Mouse (Mus musculus): ENCODE results near the gene Rbfox1. TPM values are rescaled to one million over a fixed set of nuclear protein-coding genes. Genes with fewer than 3 reads are reported as not detected.

The Rbfox1 gene
- polyA plus RNA-seq, 1 experiment from 2014 or later: 125 TPM

- H3K36me3 ChIP-seq (ENCODE audit: control insufficient read depth, insufficient read depth, low read length): no peaks in the 10 kb centered on the region
- 12% methylated on average over 9 of the region's 9 CpGs for WGBS
- H3K27me3 ChIP-seq (ENCODE audit: control insufficient read depth, insufficient read depth, low read length): no peaks in the 10 kb centered on the region
- no peak overlapping the region for H3K9ac ChIP-seq (replicated peaks; ENCODE audit: low read length)
- H3K27ac ChIP-seq (replicated peaks; ENCODE audit: low read depth, low read length): no peak overlapping the region
- no peaks in the 10 kb centered on the region for H3K9me3 ChIP-seq (ENCODE audit: control insufficient read depth, low read length)
- ATAC-seq (ENCODE audit: low FRiP score, low TSS enrichment): no peak
- H3K4me1 ChIP-seq (ENCODE audit: control insufficient read depth, insufficient read depth, low read length): no peaks in the 10 kb centered on the region
- no peak overlapping the region for H3K4me2 ChIP-seq (ENCODE audit: low read length)
- H3K4me3 ChIP-seq (replicated peaks; ENCODE audit: low read depth, low read length): no peak overlapping the region
- no peak for DNase-seq
Observed at GRCm38 (mm10) chr16:6851393-6851792, 966.2 kb downstream of the Rbfox1 start.

- Histone ChIP-seq H3K27me3 (ENCODE audit: control insufficient read depth, insufficient read depth, low read length) (no peaks in the 10 kb centered on the region), H3K27ac (replicated peaks; ENCODE audit: low read depth, low read length) (no peak overlapping the region), H3K9me3 (ENCODE audit: control insufficient read depth, low read length) (no peaks in the 10 kb centered on the region), H3K4me1 (ENCODE audit: control insufficient read depth, insufficient read depth, low read length) (no peaks in the 10 kb centered on the region), H3K4me3 (replicated peaks; ENCODE audit: low read depth, low read length) (no peak overlapping the region), H3K36me3 (ENCODE audit: control insufficient read depth, insufficient read depth, low read length) (no peaks in the 10 kb centered on the region), H3K9ac (replicated peaks; ENCODE audit: low read length) (no peak overlapping the region), H3K4me2 (ENCODE audit: low read length) (no peak overlapping the region)
- 49% methylated on average over 2 of the region's 2 CpGs for WGBS
- ATAC-seq (ENCODE audit: low FRiP score, low TSS enrichment): no peak
- no peak for DNase-seq
Observed at GRCm38 (mm10) chr16:6853796-6854195, 968.6 kb downstream of the Rbfox1 start.

GRCm38 (mm10) chr16:6861656-6862055 is 976.5 kb downstream of the Rbfox1 start:
- no peaks in the 10 kb centered on the region for H3K4me1 ChIP-seq (ENCODE audit: control insufficient read depth, insufficient read depth, low read length)
- H3K27me3 ChIP-seq (ENCODE audit: control insufficient read depth, insufficient read depth, low read length): no peaks in the 10 kb centered on the region
- H3K4me3 ChIP-seq (replicated peaks; ENCODE audit: low read depth, low read length): no peak overlapping the region
- H3K9me3 ChIP-seq (ENCODE audit: control insufficient read depth, low read length): no peaks in the 10 kb centered on the region
- H3K36me3 ChIP-seq (ENCODE audit: control insufficient read depth, insufficient read depth, low read length): no peaks in the 10 kb centered on the region
- DNase-seq (no peak), ATAC-seq (ENCODE audit: low FRiP score, low TSS enrichment) (no peak)
- H3K4me2 ChIP-seq (ENCODE audit: low read length): no peak overlapping the region
- 94% methylated on average over 2 of the region's 2 CpGs for WGBS
- no peak overlapping the region for H3K27ac ChIP-seq (replicated peaks; ENCODE audit: low read depth, low read length)
- H3K9ac ChIP-seq (replicated peaks; ENCODE audit: low read length): no peak overlapping the region

- peak overlapping the region; percentile 50; the same call in 1 of the 2 replicates for H3K27ac ChIP-seq (replicated peaks; ENCODE audit: low read depth, low read length)
- H3K9me3 ChIP-seq (ENCODE audit: control insufficient read depth, low read length): no peaks in the 10 kb centered on the region
- no peak overlapping the region for H3K4me3 ChIP-seq (replicated peaks; ENCODE audit: low read depth, low read length)
- peaks cover 12% of the 10 kb centered on the region for H3K4me1 ChIP-seq (ENCODE audit: control insufficient read depth, insufficient read depth, low read length)
- 37% methylated on average over 12 of the region's 12 CpGs for WGBS
- DNase-seq: peak; percentile 49
- H3K36me3 ChIP-seq (ENCODE audit: control insufficient read depth, insufficient read depth, low read length): no peaks in the 10 kb centered on the region
- ATAC-seq (ENCODE audit: low FRiP score, low TSS enrichment): no peak
- peak overlapping the region; percentile 26; the same call in 1 of the 2 replicates for H3K4me2 ChIP-seq (ENCODE audit: low read length)
- H3K9ac ChIP-seq (replicated peaks; ENCODE audit: low read length): peak overlapping the region; percentile 22; the same call in 1 of the 2 replicates
- H3K27me3 ChIP-seq (ENCODE audit: control insufficient read depth, insufficient read depth, low read length): no peaks in the 10 kb centered on the region
Observed at GRCm38 (mm10) chr16:6882683-6883430, 997.7 kb downstream of the Rbfox1 start.

GRCm38 (mm10) chr16:6883798-6884197 is 998.6 kb downstream of the Rbfox1 start:
- no peaks in the 10 kb centered on the region for H3K9me3 ChIP-seq (ENCODE audit: control insufficient read depth, low read length)
- no peak overlapping the region for H3K9ac ChIP-seq (replicated peaks; ENCODE audit: low read length)
- H3K27me3 ChIP-seq (ENCODE audit: control insufficient read depth, insufficient read depth, low read length): no peaks in the 10 kb centered on the region
- H3K4me3 ChIP-seq (replicated peaks; ENCODE audit: low read depth, low read length): no peak overlapping the region
- H3K27ac ChIP-seq (replicated peaks; ENCODE audit: low read depth, low read length): no peak overlapping the region
- no peaks in the 10 kb centered on the region for H3K36me3 ChIP-seq (ENCODE audit: control insufficient read depth, insufficient read depth, low read length)
- DNase-seq (no peak), ATAC-seq (ENCODE audit: low FRiP score, low TSS enrichment) (no peak)
- WGBS: 62% methylated on average over 1 of the region's 1 CpGs
- no peak overlapping the region for H3K4me2 ChIP-seq (ENCODE audit: low read length)
- peaks cover 12% of the 10 kb centered on the region for H3K4me1 ChIP-seq (ENCODE audit: control insufficient read depth, insufficient read depth, low read length)

GRCm38 (mm10) chr16:6885617-6886016 is 1000.5 kb downstream of the Rbfox1 start:
- peaks cover 12% of the 10 kb centered on the region for H3K4me1 ChIP-seq (ENCODE audit: control insufficient read depth, insufficient read depth, low read length)
- no peaks in the 10 kb centered on the region for H3K27me3 ChIP-seq (ENCODE audit: control insufficient read depth, insufficient read depth, low read length)
- no peaks in the 10 kb centered on the region for H3K36me3 ChIP-seq (ENCODE audit: control insufficient read depth, insufficient read depth, low read length)
- no peak overlapping the region for H3K27ac ChIP-seq (replicated peaks; ENCODE audit: low read depth, low read length)
- H3K9me3 ChIP-seq (ENCODE audit: control insufficient read depth, low read length): no peaks in the 10 kb centered on the region
- no peak for DNase-seq
- no peak overlapping the region for H3K4me3 ChIP-seq (replicated peaks; ENCODE audit: low read depth, low read length)
- WGBS: 63% methylated on average over 3 of the region's 3 CpGs
- no peak for ATAC-seq (ENCODE audit: low FRiP score, low TSS enrichment)
- H3K4me2 ChIP-seq (ENCODE audit: low read length): no peak overlapping the region
- no peak overlapping the region for H3K9ac ChIP-seq (replicated peaks; ENCODE audit: low read length)

GRCm38 (mm10) chr16:6889221-6889620 is 1004.1 kb downstream of the Rbfox1 start:
- Histone ChIP-seq H3K4me3 (replicated peaks; ENCODE audit: low read depth, low read length) (no peak overlapping the region), H3K27ac (replicated peaks; ENCODE audit: low read depth, low read length) (no peak overlapping the region), H3K36me3 (ENCODE audit: control insufficient read depth, insufficient read depth, low read length) (no peaks in the 10 kb centered on the region), H3K27me3 (ENCODE audit: control insufficient read depth, insufficient read depth, low read length) (no peaks in the 10 kb centered on the region), H3K9ac (replicated peaks; ENCODE audit: low read length) (no peak overlapping the region), H3K4me1 (ENCODE audit: control insufficient read depth, insufficient read depth, low read length) (no peaks in the 10 kb centered on the region), H3K9me3 (ENCODE audit: control insufficient read depth, low read length) (no peaks in the 10 kb centered on the region), H3K4me2 (ENCODE audit: low read length) (no peak overlapping the region)
- no peak for DNase-seq
- no peak for ATAC-seq (ENCODE audit: low FRiP score, low TSS enrichment)
- 80% methylated on average over 4 of the region's 4 CpGs for WGBS

- peak; percentile 34 for DNase-seq
- peak overlapping the region; percentile 32; the same call in 1 of the 2 replicates for H3K27ac ChIP-seq (replicated peaks; ENCODE audit: low read depth, low read length)
Observed at GRCm38 (mm10) chr16:6897734-6898133, 1012.6 kb downstream of the Rbfox1 start.

GRCm38 (mm10) chr16:6900006-6900405 is 1014.9 kb downstream of the Rbfox1 start:
- no peak overlapping the region for H3K4me3 ChIP-seq (replicated peaks; ENCODE audit: low read depth, low read length)

More at GRCm38 (mm10) chr16:6897734-6898133, 1012.6 kb downstream of the Rbfox1 start:
- no peaks in the 10 kb centered on the region for H3K36me3 ChIP-seq (ENCODE audit: control insufficient read depth, insufficient read depth, low read length)
- H3K4me2 ChIP-seq (ENCODE audit: low read length): no peak overlapping the region
- H3K4me3 ChIP-seq (replicated peaks; ENCODE audit: low read depth, low read length): no peak overlapping the region
- no peaks in the 10 kb centered on the region for H3K27me3 ChIP-seq (ENCODE audit: control insufficient read depth, insufficient read depth, low read length)
- no peak overlapping the region for H3K9ac ChIP-seq (replicated peaks; ENCODE audit: low read length)
- 38% methylated on average over 6 of the region's 6 CpGs for WGBS
- no peak for ATAC-seq (ENCODE audit: low FRiP score, low TSS enrichment)
- H3K4me1 ChIP-seq (ENCODE audit: control insufficient read depth, insufficient read depth, low read length): peaks cover 4% of the 10 kb centered on the region; the same call in 1 of the 2 replicates
- no peaks in the 10 kb centered on the region for H3K9me3 ChIP-seq (ENCODE audit: control insufficient read depth, low read length)

More at GRCm38 (mm10) chr16:6900006-6900405, 1014.9 kb downstream of the Rbfox1 start:
- peaks cover 4% of the 10 kb centered on the region; the same call in 1 of the 2 replicates for H3K4me1 ChIP-seq (ENCODE audit: control insufficient read depth, insufficient read depth, low read length)
- 80% methylated on average over 2 of the region's 2 CpGs for WGBS
- no peak overlapping the region for H3K27ac ChIP-seq (replicated peaks; ENCODE audit: low read depth, low read length)
- no peaks in the 10 kb centered on the region for H3K27me3 ChIP-seq (ENCODE audit: control insufficient read depth, insufficient read depth, low read length)
- no peak overlapping the region for H3K9ac ChIP-seq (replicated peaks; ENCODE audit: low read length)
- no peaks in the 10 kb centered on the region for H3K9me3 ChIP-seq (ENCODE audit: control insufficient read depth, low read length)
- DNase-seq (no peak), ATAC-seq (ENCODE audit: low FRiP score, low TSS enrichment) (no peak)
- H3K36me3 ChIP-seq (ENCODE audit: control insufficient read depth, insufficient read depth, low read length): no peaks in the 10 kb centered on the region
- H3K4me2 ChIP-seq (ENCODE audit: low read length): no peak overlapping the region

Data from midbrain, embryonic 14.5 days (tissue).